Mouse (Mus musculus): ENCODE measurements around the gene Epb41. TPM values are rescaled to one million over a fixed set of nuclear protein-coding genes. Genes with fewer than 3 reads are reported as not detected.
A peak's percentile ranks its signal among the peaks of the same experiment; 100 is the strongest.

Epb41 gene
- total and polyA plus RNA-seq, 2 experiments: 29.6 to 46.8 TPM

DNA sequence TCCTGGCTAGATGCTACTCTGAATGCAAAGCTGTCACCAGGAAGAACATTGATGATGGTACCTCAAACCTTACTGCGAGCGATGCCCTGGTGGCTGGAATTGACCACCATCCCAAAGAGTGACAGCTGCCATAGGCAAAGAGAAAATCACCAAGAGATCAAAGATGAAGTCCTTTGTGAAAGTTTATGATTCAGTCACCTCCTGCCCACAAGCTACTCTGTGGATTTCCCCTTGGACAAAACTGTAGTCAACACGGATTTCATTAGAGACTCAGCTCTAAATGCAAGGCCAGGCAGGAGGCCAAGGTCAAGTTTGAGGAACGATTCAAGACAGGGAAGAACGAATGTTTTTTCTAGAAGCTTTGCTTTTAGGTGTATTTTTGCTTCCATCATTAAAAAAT is 18.8 kb upstream of the Epb41 start:
- TF ChIP-seq POLR2A (IDR thresholded peaks at IDR 0.05; ENCODE audit: extremely low read depth, insufficient read depth, low read length) (no peak), CTCF (IDR thresholded peaks at IDR 0.05; ENCODE audit: low read depth, low read length) (no peak)
- H3K4me1 ChIP-seq (ENCODE audit: control insufficient read depth, insufficient read depth, low read length): no peaks in the 10 kb centered on the region
- H3K4me3 ChIP-seq (ENCODE audit: insufficient read depth, low read depth, low read length): no peak overlapping the region
- no peak overlapping the region for H3K27ac ChIP-seq (replicated peaks; ENCODE audit: insufficient read depth, low read depth, low read length)
- no peaks in the 10 kb centered on the region for H3K27me3 ChIP-seq (ENCODE audit: control insufficient read depth, insufficient read depth, low read length)
- no peak overlapping the region for H3K9ac ChIP-seq (ENCODE audit: low read depth, low read length)
- H3K36me3 ChIP-seq (ENCODE audit: control insufficient read depth, insufficient read depth, low read length): no peaks in the 10 kb centered on the region
- no peaks in the 10 kb centered on the region for H3K79me2 ChIP-seq (ENCODE audit: control insufficient read depth, insufficient read depth, low read length)
- 84% methylated on average over 5 of the region's 5 CpGs for WGBS
- DNase-seq (ENCODE audit: extremely low read depth, low read depth, low spot score): no peak

DNA sequence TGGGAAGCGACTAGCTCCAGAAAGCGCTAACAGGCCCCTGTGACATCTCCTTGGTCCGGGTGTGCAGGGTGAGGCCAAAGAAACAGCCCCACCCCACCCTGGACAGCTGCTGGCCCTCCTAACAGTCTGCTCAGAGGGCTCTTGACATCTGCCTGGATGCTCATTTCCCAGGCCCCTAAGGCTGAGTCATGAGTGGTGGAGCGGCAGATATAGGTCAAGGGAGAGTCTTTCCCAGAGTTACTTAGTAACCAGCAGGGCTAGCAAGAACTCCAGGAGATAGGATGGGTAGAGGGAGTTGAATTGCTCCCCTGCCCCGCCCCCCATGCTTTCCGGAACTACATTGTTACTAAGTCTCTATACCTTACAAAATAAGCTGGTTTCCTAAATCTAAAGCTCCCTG is 18.0 kb upstream of the Epb41 start:
- Histone ChIP-seq H3K4me3 (ENCODE audit: insufficient read depth, low read depth, low read length) (no peak overlapping the region), H3K27me3 (ENCODE audit: control insufficient read depth, insufficient read depth, low read length) (no peaks in the 10 kb centered on the region), H3K27ac (replicated peaks; ENCODE audit: insufficient read depth, low read depth, low read length) (no peak overlapping the region), H3K9ac (ENCODE audit: low read depth, low read length) (no peak overlapping the region), H3K4me1 (ENCODE audit: control insufficient read depth, insufficient read depth, low read length) (no peaks in the 10 kb centered on the region), H3K36me3 (ENCODE audit: control insufficient read depth, insufficient read depth, low read length) (no peaks in the 10 kb centered on the region), H3K79me2 (ENCODE audit: control insufficient read depth, insufficient read depth, low read length) (no peaks in the 10 kb centered on the region)
- TF ChIP-seq POLR2A (IDR thresholded peaks at IDR 0.05; ENCODE audit: extremely low read depth, insufficient read depth, low read length): no peak
- no peak for TF ChIP-seq CTCF (IDR thresholded peaks at IDR 0.05; ENCODE audit: low read depth, low read length)
- DNase-seq (ENCODE audit: extremely low read depth, low read depth, low spot score): no peak
- WGBS: 75% methylated on average over 6 of the region's 6 CpGs

DNA sequence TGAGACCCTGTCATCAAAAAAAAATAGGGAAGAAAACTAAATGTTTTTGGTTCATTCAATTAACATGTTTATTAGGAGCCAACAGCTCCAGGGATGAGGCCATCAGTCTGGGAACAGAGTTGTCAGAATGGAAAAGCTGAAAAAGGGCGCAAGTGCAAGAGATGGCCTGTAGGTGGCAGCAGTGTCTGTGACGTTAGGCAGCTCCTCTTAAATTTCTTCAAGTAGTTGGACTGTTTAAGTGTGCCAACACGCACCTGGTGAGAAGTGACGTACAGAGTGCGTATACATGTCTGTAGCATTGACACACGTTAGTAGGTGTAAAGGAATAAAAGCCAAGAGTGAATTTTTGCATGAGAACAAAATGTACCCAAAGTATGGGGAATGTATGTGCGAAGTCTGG is 13.8 kb upstream of the Epb41 start:
- Histone ChIP-seq H3K9ac (ENCODE audit: low read depth, low read length) (no peak overlapping the region), H3K4me1 (ENCODE audit: control insufficient read depth, insufficient read depth, low read length) (no peaks in the 10 kb centered on the region), H3K4me3 (ENCODE audit: insufficient read depth, low read depth, low read length) (no peak overlapping the region), H3K79me2 (ENCODE audit: control insufficient read depth, insufficient read depth, low read length) (no peaks in the 10 kb centered on the region), H3K27ac (replicated peaks; ENCODE audit: insufficient read depth, low read depth, low read length) (no peak overlapping the region), H3K36me3 (ENCODE audit: control insufficient read depth, insufficient read depth, low read length) (no peaks in the 10 kb centered on the region), H3K27me3 (ENCODE audit: control insufficient read depth, insufficient read depth, low read length) (no peaks in the 10 kb centered on the region)
- WGBS: 17% methylated on average over 7 of the region's 7 CpGs
- TF ChIP-seq CTCF (IDR thresholded peaks at IDR 0.05; ENCODE audit: low read depth, low read length) (peak; percentile 77), POLR2A (IDR thresholded peaks at IDR 0.05; ENCODE audit: extremely low read depth, insufficient read depth, low read length) (no peak)
- DNase-seq (ENCODE audit: extremely low read depth, low read depth, low spot score): peak; percentile 53

DNA sequence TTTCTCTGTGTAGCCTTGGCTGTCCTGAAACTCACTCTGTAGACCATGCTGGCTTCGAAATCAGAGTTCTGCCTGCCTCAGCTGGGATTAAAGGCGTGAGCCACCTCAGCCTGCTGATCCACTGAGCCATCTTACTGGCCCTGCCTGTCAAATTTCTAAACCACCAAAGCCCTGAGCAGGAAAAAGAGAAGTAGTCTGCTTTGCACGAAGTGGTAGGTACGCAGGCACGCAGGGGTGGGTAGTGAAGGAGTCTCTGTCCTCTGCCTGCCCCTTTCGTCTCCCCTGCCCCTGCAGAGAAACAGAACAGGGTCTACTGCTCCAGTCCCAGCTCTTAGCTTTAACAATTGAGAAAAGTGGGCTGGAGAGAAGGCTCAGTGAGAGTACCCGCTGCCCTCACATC is 10.0 kb upstream of the Epb41 start:
- Histone ChIP-seq H3K27me3 (ENCODE audit: control insufficient read depth, insufficient read depth, low read length) (no peaks in the 10 kb centered on the region), H3K36me3 (ENCODE audit: control insufficient read depth, insufficient read depth, low read length) (no peaks in the 10 kb centered on the region), H3K4me1 (ENCODE audit: control insufficient read depth, insufficient read depth, low read length) (no peaks in the 10 kb centered on the region), H3K79me2 (ENCODE audit: control insufficient read depth, insufficient read depth, low read length) (no peaks in the 10 kb centered on the region), H3K9ac (ENCODE audit: low read depth, low read length) (no peak overlapping the region), H3K27ac (replicated peaks; ENCODE audit: insufficient read depth, low read depth, low read length) (no peak overlapping the region), H3K4me3 (ENCODE audit: insufficient read depth, low read depth, low read length) (no peak overlapping the region)
- DNase-seq (ENCODE audit: extremely low read depth, low read depth, low spot score): no peak
- TF ChIP-seq CTCF (IDR thresholded peaks at IDR 0.05; ENCODE audit: low read depth, low read length) (no peak), POLR2A (IDR thresholded peaks at IDR 0.05; ENCODE audit: extremely low read depth, insufficient read depth, low read length) (no peak)
- 88% methylated on average over 7 of the region's 7 CpGs for WGBS

DNA sequence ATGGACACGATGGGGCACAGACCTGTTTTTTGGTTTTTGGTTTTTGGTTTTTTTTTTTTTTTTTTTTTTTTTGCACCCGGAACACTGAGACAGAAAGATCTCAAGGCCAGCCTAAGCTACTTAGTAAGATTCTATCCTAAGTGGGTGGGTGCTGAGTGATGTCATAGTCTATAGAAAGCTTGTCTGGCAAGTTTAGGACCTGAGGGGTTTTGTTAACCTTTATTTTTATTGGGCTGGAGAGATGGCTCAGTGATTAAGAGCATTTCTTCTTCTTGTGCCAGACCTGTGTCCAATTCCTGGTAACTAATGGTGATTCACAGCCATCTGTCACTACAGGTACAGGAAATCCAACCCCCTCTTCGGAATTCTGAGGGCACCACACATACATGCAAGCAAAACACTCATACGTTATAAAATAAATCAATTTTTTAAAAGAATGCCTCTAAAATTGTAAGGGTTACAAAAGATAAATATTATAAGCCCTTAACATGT is 5.4 kb upstream of the Epb41 start:
- 80% methylated on average over 4 of the region's 4 CpGs for WGBS
- Histone ChIP-seq H3K79me2 (ENCODE audit: control insufficient read depth, insufficient read depth, low read length) (no peaks in the 10 kb centered on the region), H3K9ac (ENCODE audit: low read depth, low read length) (no peak overlapping the region), H3K4me1 (ENCODE audit: control insufficient read depth, insufficient read depth, low read length) (peaks cover 12% of the 10 kb centered on the region), H3K27me3 (ENCODE audit: control insufficient read depth, insufficient read depth, low read length) (no peaks in the 10 kb centered on the region), H3K4me3 (ENCODE audit: insufficient read depth, low read depth, low read length) (no peak overlapping the region), H3K36me3 (ENCODE audit: control insufficient read depth, insufficient read depth, low read length) (no peaks in the 10 kb centered on the region), H3K27ac (replicated peaks; ENCODE audit: insufficient read depth, low read depth, low read length) (no peak overlapping the region)
- no peak for DNase-seq (ENCODE audit: extremely low read depth, low read depth, low spot score)
- TF ChIP-seq CTCF (IDR thresholded peaks at IDR 0.05; ENCODE audit: low read depth, low read length) (no peak), POLR2A (IDR thresholded peaks at IDR 0.05; ENCODE audit: extremely low read depth, insufficient read depth, low read length) (no peak)

DNA sequence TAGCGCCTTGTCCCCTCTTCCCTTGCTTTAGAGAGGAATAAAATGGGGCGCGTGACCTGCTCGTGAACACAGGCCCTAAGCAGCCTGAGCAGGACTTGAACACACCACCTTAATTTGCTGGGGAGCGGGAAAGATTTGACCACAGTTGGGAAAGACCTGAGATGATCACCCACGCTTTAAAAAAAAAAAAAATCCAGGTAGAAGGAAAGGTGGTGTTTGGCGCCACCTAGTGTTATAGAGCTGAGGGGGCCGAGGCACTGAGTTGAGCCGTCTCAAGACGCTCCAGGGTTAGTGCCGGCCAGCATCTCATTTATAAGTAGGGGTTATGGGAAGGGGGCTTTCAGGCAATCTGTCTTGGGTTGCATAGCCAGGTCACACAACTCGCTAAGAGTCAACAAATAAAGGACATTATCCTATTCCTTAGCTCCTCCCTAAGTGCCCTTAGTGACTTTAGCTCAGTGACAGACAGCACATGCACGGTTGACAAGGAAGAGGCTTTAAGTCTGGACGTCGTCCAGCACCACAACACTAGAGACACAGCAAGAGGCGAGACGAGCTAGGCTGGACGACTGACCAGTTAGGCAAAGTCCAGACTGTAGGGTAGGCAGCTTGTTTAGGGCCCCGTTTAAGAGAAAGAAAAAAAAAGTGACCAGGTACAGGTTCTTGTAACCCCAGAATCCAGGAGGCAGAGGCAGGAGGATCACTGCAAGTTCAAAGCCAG is 4.6 kb upstream of the Epb41 start:
- no peaks in the 10 kb centered on the region for H3K27me3 ChIP-seq (ENCODE audit: control insufficient read depth, insufficient read depth, low read length)
- 8% methylated on average over 19 of the region's 19 CpGs for WGBS
- no peak overlapping the region for H3K9ac ChIP-seq (ENCODE audit: low read depth, low read length)
- peaks cover 12% of the 10 kb centered on the region for H3K4me1 ChIP-seq (ENCODE audit: control insufficient read depth, insufficient read depth, low read length)
- no peak for TF ChIP-seq POLR2A (IDR thresholded peaks at IDR 0.05; ENCODE audit: extremely low read depth, insufficient read depth, low read length)
- TF ChIP-seq CTCF (IDR thresholded peaks at IDR 0.05; ENCODE audit: low read depth, low read length): peak; percentile 79
- no peak overlapping the region for H3K4me3 ChIP-seq (ENCODE audit: insufficient read depth, low read depth, low read length)
- peaks cover under 1% of the 10 kb centered on the region; the same call in 1 of the 2 replicates for H3K79me2 ChIP-seq (ENCODE audit: control insufficient read depth, insufficient read depth, low read length)
- H3K27ac ChIP-seq (replicated peaks; ENCODE audit: insufficient read depth, low read depth, low read length): no peak overlapping the region
- DNase-seq (ENCODE audit: extremely low read depth, low read depth, low spot score): peak; percentile 58
- no peaks in the 10 kb centered on the region for H3K36me3 ChIP-seq (ENCODE audit: control insufficient read depth, insufficient read depth, low read length)

Measured in liver, adult 2 months (tissue).